Mouse (Mus musculus) urinary bladder, adult 18-20 months (tissue): Measurements from ENCODE around the gene Cryzl2.

Experiments
- DNase-seq, 2 experiments: peaks; one replicate each; pipeline ENCODE4 v3.0.0; 2022; ENCODE audit warnings: low spot score in 2 of 2, mixed read lengths in 2 of 2

Gene Cryzl2

GRCm38 (mm10) chr1:157532826-157533460 lies 74.6 kb downstream of the Cryzl2 start:
- no peak for DNase-seq

GRCm38 (mm10) chr1:157535571-157535970 lies 77.2 kb downstream of the Cryzl2 start:
- DNase-seq = no peak

DNA sequence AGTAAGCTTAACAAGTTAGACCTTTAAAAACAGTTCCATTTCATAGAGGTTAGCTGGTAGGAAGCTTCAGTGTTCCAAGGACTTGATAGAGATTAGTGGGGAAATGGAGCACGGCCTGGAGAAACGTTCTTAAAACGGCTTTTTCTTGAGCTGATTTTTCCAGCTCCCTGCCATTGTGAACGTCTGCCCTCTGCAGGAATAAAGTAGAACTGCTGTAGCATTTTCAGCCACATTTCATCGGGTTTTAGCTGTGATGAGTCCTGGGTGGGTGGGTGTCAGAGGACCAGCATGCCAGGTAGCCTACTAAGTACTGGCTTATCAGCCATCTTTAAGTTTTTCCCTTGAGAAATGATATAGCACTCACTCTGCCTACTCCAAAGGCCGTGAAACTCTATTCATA lies 78.1 kb downstream of the Cryzl2 start:
- no peak for DNase-seq

DNA sequence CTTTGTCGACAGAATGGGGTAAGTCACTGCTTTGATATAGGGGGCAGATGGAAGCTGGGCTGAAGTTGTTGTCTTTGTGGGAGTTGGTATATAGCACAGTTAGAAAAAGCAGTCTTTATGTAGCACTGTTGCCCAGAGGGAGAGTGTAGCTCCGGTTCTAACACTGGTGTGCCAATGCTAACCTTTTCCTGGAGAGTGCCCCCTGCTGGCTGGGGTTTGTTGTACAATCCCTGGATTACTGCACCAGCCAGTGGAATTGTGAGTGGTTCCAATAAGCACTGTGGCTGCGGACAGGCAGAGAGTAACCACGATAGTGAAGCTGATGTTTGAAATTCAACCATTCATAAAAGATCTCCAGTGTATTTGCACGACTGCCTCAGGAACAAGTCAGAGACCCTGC lies 79.3 kb downstream of the Cryzl2 start:
- no peak for DNase-seq
